Mouse (Mus musculus) liver, embryonic 16.5 days (tissue): ENCODE data around the gene Fam20b. TPM values are rescaled to one million over a fixed set of nuclear protein-coding genes. Genes with fewer than 3 reads are reported as not detected.

ENCODE experiments used
- ATAC-seq: fragments of 200-750 bp; cut with Nextera tagmentation; 2 replicates; pipeline ENCODE4 v1.8.0; 2017; ENCODE audit warnings: low read depth, mild to moderate bottlenecking, moderate number of reproducible peaks, moderate library complexity
- H3K27ac ChIP-seq: fragments of 300-500 bp; sonication (generic); 2 replicates; pipeline ENCODE4 v1.5.1; 2014; ENCODE audit warnings: mild to moderate bottlenecking, low read length
- H3K27me3 ChIP-seq: fragments of 300-500 bp; sonication (generic); 2 replicates; pipeline ENCODE4 v1.6.1; 2014; ENCODE audit warnings: low read depth, low read length, mixed read lengths; ENCODE audit not compliant: control insufficient read depth, insufficient read depth
- H3K36me3 ChIP-seq: fragments of 300-500 bp; sonication (generic); 2 replicates; pipeline ENCODE4 v1.6.1; 2014; ENCODE audit warnings: mild to moderate bottlenecking; ENCODE audit not compliant: control insufficient read depth, insufficient read depth
- H3K4me1 ChIP-seq: fragments of 300-500 bp; sonication (generic); 2 replicates; pipeline ENCODE4 v1.6.1; 2014; ENCODE audit warnings: low read depth, low read length, mixed read lengths; ENCODE audit not compliant: control insufficient read depth
- H3K4me2 ChIP-seq: fragments of 300-500 bp; sonication (generic); 2 replicates; pipeline ENCODE4 v1.6.1; 2014; ENCODE audit warnings: low read depth, low read length, mixed read lengths
- H3K4me3 ChIP-seq: fragments of 300-500 bp; sonication (generic); 2 replicates; pipeline ENCODE4 v1.5.1; 2014; ENCODE audit warnings: low read depth, mild to moderate bottlenecking, low read length
- H3K9ac ChIP-seq: fragments of 300-500 bp; sonication (generic); 2 replicates; pipeline ENCODE4 v1.6.1; 2014; ENCODE audit warnings: low read depth, low read length
- H3K9me3 ChIP-seq: fragments of 300-500 bp; sonication (generic); replicated peaks from 2 replicates; pipeline ENCODE4 v1.6.1; 2016; ENCODE audit warnings: low read length; ENCODE audit not compliant: control insufficient read depth
- WGBS: fragments of 180-500 bp; shearing (Covaris S2); extraction: QIAGEN DNeasy Blood & Tissue Kit; methylation state at CpG from one replicate; pipeline ENCODE4 v1.1.7; 2014; ENCODE audit not compliant: insufficient replicate concordance; 5-methylcytosine and 5-hydroxymethylcytosine counted together
- polyA plus RNA-seq: library from polyadenylated mRNA; unstranded; fragments of >200 nt; fragmentation: Nextera tagmentation; extraction: Ambion mirVana; gene quantifications from 2 replicates; pipeline ENCODE4 v1.2.1, GENCODE M21; 2015

Fam20b gene
- polyA plus RNA-seq, 1 experiment from 2014 or later = 8.0 TPM

GRCm38 (mm10) chr1:156734019-156734418 lies 15.1 kb upstream of the Fam20b start:
- H3K27ac ChIP-seq = no peak overlapping the region
- H3K27me3 ChIP-seq = no peaks in the 10 kb centered on the region
- H3K36me3 ChIP-seq = no peaks in the 10 kb centered on the region
- no peak for ATAC-seq
- H3K4me3 ChIP-seq = no peak overlapping the region
- peaks cover 19% of the 10 kb centered on the region for H3K4me1 ChIP-seq
- H3K9ac ChIP-seq = no peak overlapping the region
- no peaks in the 10 kb centered on the region for H3K9me3 ChIP-seq
- WGBS = 72% methylated on average over 3 of the region's 3 CpGs
- H3K4me2 ChIP-seq = no peak overlapping the region

DNA sequence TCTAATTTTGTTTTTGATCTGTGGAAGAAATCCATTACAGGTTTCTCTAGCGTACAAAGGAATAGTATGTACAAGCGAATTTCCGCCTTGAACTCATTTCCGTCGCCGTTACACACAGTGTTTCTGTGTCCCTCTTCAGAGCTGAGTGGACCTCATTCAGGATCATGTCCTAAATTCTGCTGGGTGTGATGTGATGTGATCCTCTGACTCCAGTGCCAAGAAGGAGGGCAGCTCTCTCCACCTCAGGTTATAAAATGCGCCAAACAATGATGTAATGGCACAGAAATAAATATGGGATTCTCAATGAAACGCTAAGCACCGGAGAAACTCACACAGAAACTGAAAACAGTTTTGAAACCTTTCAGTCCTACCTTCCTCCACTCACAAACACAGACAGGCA lies 14.7 kb upstream of the Fam20b start:
- no peak overlapping the region for H3K4me2 ChIP-seq

DNA sequence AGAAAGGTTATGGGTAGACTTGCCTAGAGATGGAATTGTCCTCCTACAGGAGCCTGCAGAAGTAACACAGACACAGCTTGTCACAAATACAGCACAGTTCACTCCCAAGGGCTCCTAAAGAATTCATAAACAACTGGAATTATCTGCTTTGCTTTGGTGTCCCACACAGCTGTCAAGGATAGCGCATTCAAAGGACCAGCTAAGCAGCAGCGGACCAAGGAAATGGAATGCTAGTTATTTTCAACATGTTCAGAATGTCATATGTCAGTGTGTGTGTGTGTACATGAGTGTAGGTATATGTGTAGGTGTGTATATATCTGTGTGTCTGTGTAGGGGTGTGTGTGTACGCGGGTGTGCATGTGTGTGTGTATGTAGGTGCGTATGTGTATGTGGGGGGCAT lies 14.1 kb upstream of the Fam20b start:
- Histone ChIP-seq H3K9ac (no peak overlapping the region), H3K4me1 (peaks cover 19% of the 10 kb centered on the region), H3K27me3 (no peaks in the 10 kb centered on the region), H3K4me3 (no peak overlapping the region), H3K4me2 (no peak overlapping the region), H3K36me3 (no peaks in the 10 kb centered on the region), H3K27ac (no peak overlapping the region), H3K9me3 (no peaks in the 10 kb centered on the region)
- 87% methylated on average over 5 of the region's 5 CpGs for WGBS
- no peak for ATAC-seq

More for the DNA sequence above, 14.7 kb upstream of the Fam20b start:
- Histone ChIP-seq H3K4me1 (peaks cover 19% of the 10 kb centered on the region), H3K36me3 (no peaks in the 10 kb centered on the region), H3K4me3 (no peak overlapping the region), H3K9me3 (no peaks in the 10 kb centered on the region), H3K27me3 (no peaks in the 10 kb centered on the region), H3K9ac (no peak overlapping the region), H3K27ac (no peak overlapping the region)
- no peak for ATAC-seq
- 89% methylated on average over 9 of the region's 9 CpGs for WGBS

GRCm38 (mm10) chr1:156730802-156731201 lies 11.9 kb upstream of the Fam20b start:
- ATAC-seq = no peak
- no peak overlapping the region for H3K4me2 ChIP-seq
- H3K9me3 ChIP-seq = no peaks in the 10 kb centered on the region
- H3K27me3 ChIP-seq = no peaks in the 10 kb centered on the region
- H3K27ac ChIP-seq = no peak overlapping the region
- 51% methylated on average over 9 of the region's 9 CpGs for WGBS
- no peak overlapping the region for H3K4me3 ChIP-seq
- H3K9ac ChIP-seq = no peak overlapping the region
- H3K36me3 ChIP-seq = no peaks in the 10 kb centered on the region
- peaks cover 15% of the 10 kb centered on the region for H3K4me1 ChIP-seq

DNA sequence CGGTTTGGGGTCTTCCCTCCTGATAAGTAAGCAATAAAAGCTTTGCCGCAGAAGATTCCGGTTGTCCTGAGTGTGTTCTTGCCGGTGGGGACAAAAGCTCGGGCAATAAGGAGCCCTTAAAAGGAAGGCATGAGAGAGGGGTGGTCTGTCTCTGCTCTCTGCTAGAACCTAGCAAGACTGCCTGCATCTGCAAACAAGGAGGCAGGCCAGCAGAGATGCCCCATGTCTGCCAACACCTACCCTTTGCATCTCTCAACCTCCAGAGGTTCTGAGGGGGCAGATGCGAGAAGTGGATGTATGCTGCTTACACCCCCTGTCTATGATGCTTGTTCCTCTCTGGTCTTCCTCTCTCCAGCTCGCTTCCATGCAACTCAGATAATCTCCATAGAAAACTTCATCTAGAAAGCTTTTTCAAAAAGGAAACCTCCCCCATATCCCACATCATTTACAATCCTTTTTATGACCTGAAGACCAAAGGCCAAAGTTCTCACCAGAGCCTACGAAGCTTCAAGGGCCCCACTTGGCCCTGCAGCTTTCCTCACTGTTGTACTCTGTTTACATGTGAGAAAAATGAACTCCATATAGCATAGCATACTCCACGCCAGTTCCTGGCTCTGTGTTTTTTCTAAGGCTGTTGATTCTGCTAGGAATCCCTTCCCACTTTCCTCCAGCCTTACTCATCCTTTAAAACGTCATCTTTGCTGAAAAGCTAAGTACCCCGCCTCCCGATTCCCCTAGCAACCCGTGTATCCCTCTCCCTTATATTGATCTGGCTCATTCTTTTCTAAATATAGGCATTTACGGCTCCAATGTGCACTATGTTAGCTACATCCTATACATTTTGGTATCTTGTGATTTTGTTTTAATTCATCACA lies 8.6 kb upstream of the Fam20b start:
- Histone ChIP-seq H3K27me3 (no peaks in the 10 kb centered on the region), H3K27ac (no peak overlapping the region), H3K9ac (no peak overlapping the region), H3K36me3 (no peaks in the 10 kb centered on the region), H3K4me2 (no peak overlapping the region), H3K9me3 (no peaks in the 10 kb centered on the region), H3K4me3 (no peak overlapping the region), H3K4me1 (peaks cover 2% of the 10 kb centered on the region; the same call in 1 of the 2 replicates)
- WGBS = 57% methylated on average over 13 of the region's 14 CpGs
- ATAC-seq = no peak

DNA sequence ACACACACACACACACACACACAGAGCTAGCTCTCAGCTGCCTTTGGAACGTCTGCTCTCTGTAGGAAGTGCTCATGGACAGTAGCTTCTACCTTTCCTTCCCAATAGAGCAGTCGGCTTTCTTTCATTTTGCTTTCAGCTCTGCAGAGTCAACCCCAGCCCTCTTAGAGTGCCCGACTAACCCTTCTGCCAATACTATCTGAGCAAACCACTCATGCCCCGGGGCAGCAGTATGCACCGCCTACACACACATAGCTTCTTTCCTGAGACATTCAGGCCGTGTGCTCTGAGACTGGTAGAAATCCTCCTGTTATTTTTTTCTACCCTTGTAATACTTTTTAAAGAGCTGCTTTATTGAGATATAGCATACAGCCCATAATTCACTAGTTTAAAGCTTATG lies 3.2 kb upstream of the Fam20b start:
- 31% methylated on average over 6 of the region's 6 CpGs for WGBS
- Histone ChIP-seq H3K4me2 (no peak overlapping the region), H3K4me1 (peaks cover 25% of the 10 kb centered on the region), H3K4me3 (no peak overlapping the region), H3K36me3 (no peaks in the 10 kb centered on the region), H3K9me3 (no peaks in the 10 kb centered on the region), H3K27me3 (no peaks in the 10 kb centered on the region), H3K27ac (no peak overlapping the region), H3K9ac (no peak overlapping the region)
- ATAC-seq = no peak

- Histone ChIP-seq H3K9ac (no peak overlapping the region), H3K27ac (no peak overlapping the region), H3K4me3 (no peak overlapping the region), H3K4me2 (no peak overlapping the region), H3K27me3 (no peaks in the 10 kb centered on the region), H3K4me1 (peaks cover 28% of the 10 kb centered on the region), H3K9me3 (no peaks in the 10 kb centered on the region), H3K36me3 (no peaks in the 10 kb centered on the region)
- no peak for ATAC-seq
- 72% methylated on average over 4 of the region's 4 CpGs for WGBS
Measured at GRCm38 (mm10) chr1:156720046-156720445, 1.2 kb upstream of the Fam20b start.

GRCm38 (mm10) chr1:156718286-156718949 lies 468 bp downstream of the Fam20b start:
- WGBS = under 1% methylated on average over 66 of the region's 73 CpGs
- Histone ChIP-seq H3K4me1 (peaks cover 28% of the 10 kb centered on the region), H3K36me3 (no peaks in the 10 kb centered on the region)

DNA sequence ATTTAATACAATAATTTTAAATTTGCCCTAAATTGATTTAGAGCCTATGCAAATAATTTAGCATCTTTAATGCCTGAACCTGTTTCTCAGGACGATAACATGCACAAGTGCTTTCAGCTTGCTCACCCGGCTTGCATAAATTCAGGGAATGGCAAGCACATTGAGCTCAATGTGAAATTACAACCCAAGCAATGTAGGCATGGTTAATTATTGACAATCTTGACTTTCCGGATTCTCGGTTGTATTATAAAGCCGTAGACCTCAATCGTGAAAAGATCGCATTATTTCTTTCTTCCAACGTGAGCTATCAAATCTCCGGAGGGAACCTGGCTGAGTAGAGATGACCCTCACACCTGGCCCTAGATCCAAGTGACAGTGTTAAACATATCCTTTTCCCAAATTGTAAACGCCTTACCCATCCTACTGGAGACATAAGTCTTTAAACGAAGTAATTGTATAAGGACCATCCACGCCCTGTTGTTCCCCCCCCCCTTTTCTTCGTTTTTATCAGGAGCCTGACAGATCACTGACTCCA lies 1.1 kb downstream of the Fam20b start:
- H3K27ac ChIP-seq = peak overlapping the region; percentile 91
- peak overlapping the region; percentile 96 for H3K4me3 ChIP-seq
- H3K27me3 ChIP-seq = no peaks in the 10 kb centered on the region
- WGBS = 23% methylated on average over 13 of the region's 13 CpGs
- no peaks in the 10 kb centered on the region for H3K9me3 ChIP-seq
- peak overlapping the region; percentile 89 for H3K4me2 ChIP-seq
- no peaks in the 10 kb centered on the region for H3K36me3 ChIP-seq
- peaks cover 28% of the 10 kb centered on the region for H3K4me1 ChIP-seq
- peak overlapping the region; percentile 94 for H3K9ac ChIP-seq
- ATAC-seq = no peak

More at GRCm38 (mm10) chr1:156718286-156718949, 468 bp downstream of the Fam20b start:
- ATAC-seq = peak; percentile 6
- Histone ChIP-seq H3K4me3 (peak overlapping the region; percentile 96), H3K9me3 (no peaks in the 10 kb centered on the region), H3K27ac (peak overlapping the region; percentile 91), H3K4me2 (peak overlapping the region; percentile 89), H3K27me3 (no peaks in the 10 kb centered on the region), H3K9ac (peak overlapping the region; percentile 94)
